Mouse (Mus musculus): ENCODE measurements around the gene Cttnbp2. TPM values are rescaled to one million over a fixed set of nuclear protein-coding genes. Genes with fewer than 3 reads are reported as not detected.

The Cttnbp2 gene
- total RNA-seq, 2 experiments from 2014 or later, result 1.3 to 1.7 TPM

DNA sequence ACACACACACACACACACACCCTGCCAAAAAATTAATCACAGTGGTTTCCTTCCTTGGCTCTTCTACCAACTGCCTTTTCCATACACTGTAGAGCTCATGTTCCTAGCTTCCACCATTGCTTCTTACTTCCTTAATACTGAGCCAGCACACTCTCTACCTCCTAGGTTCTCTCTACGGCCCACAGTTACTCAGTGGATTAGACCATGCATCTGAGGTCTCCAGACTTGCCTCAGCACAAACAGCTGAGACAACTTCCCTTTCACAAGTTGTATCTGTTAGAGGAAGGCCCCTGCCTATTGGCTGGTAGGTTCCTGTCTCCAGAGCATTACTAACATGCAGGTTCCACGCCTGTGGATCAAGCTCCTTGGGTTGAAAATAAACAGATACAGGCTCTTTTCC lies 45.4 kb downstream of the Cttnbp2 start:
- DNase-seq (ENCODE audit: low spot score), result no peak

DNA sequence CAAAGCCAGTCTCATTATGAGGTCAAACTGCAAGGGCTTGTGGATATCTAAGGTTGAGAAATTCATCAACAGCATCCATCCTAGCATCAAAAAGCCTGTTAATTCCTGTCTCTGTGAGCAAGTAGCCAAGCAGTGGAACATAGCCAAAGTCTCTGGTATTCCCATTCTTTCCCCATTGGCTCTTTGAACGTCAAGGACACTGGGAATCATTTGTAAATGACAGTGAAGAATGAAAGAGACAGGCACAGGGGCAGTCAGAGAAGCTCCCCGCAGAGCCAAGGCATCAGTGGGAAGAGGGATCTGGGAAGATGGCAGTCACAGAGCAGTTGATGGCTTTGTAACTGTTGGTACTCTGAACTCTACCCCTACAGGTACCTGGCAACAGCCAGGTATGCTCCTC lies 46.9 kb downstream of the Cttnbp2 start:
- DNase-seq (ENCODE audit: low spot score), result no peak

DNA sequence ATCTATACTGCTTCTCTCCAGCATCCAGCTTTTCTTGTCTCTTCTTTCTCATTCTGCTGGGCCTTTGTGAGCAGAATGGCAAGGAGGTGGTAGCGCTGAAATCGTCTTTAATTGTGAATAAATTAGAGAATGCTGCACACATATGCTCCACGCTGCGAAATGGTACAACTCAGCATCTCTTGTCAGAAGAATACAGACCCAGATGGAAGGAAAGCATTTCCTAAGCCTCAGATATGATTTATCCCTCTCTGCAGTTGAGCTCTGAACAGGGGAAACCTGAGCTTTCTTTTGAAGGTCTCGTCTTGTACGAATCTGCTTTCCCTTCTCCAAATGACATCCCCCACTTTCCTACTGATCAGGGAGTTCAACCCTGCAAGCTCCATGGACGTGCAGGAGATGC lies 48.4 kb downstream of the Cttnbp2 start:
- no peak for DNase-seq (ENCODE audit: low spot score)

DNA sequence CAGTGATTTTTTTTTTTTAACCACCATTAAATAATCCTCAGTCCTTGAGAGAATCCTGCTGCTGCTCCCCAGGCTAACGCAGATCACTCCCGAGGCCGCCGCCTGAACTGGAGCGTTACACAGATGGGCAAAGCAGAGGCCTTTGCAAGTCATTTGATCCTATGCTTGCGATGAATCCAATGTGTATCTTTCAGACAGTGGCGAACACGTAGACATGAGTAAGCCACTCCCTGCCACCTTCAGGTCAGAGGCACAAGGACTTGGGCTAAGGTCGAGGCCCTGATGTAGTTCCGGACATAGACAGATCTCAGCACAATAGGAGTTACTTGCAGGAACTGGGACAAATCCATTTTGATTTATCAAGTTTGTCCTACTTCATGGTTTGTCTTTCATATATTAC lies 49.0 kb downstream of the Cttnbp2 start:
- no peak for DNase-seq (ENCODE audit: low spot score)

DNA sequence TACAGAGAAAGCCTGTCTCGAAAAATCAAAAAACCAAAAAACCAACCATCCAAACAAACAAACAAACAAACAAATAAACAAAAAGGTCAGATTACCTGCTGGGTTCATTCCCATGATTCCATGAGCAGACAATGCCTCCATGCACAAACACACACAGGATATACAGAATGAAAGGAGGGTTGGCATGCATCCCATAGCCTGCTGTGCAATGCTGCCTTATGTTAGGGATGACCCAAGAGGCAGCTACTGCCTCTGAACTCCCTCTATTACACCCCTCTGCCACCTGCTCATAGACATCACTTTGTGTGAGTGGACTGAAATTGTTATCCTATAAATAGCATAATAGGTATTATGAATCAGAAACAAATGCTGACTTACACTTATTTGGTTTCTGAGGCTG lies 55.0 kb downstream of the Cttnbp2 start:
- DNase-seq (ENCODE audit: low spot score), result no peak

DNA sequence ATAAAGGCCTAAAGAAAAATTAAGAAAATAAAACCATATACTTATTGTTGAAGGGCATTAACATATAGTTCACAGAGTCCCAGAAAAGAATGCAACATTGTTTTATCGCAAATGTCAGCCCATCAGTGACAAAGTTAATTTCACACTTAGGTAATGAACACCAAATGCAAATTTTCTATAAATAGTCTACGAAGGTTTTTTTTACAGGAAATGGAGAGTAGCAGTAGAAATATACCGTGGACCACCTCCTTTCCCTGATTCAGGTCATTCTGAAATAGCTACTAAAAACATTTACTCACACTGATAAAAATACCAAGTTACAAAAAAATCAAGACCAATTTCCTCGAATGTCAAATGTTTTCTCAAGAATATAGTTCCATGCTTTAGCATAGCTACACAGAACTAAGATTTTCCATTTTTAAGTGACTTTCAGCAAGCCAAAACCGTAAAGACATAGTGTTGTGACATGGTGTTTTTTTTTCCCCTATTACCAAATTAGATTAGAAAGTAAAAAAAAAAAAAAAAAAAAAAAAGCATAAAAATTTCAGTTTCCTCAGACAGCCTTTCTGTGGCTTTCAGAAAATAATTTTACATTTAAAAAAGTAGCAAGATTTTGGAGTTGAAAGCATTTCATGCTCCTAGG lies 64.0 kb downstream of the Cttnbp2 start:
- DNase-seq (ENCODE audit: low spot score), result no peak

DNA sequence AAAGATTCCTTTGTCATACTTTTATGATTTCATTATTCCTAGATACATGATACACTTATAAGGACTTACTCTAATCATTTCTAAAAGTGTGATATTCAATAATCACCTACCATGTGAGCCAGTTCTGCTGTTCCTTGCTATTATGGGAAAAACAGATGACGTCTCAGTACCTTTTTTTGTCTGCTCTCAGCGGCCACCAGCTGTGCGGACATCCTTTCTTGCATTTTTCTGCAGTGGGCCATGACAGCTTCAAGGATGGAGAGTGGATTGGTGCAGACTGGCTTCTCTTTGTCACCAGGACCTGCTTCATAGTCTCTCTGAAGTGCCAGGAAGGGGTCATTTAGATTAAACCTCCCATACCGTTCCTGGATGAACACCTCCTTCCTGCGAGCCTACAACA lies 66.6 kb downstream of the Cttnbp2 start:
- no peak for DNase-seq (ENCODE audit: low spot score)

DNA sequence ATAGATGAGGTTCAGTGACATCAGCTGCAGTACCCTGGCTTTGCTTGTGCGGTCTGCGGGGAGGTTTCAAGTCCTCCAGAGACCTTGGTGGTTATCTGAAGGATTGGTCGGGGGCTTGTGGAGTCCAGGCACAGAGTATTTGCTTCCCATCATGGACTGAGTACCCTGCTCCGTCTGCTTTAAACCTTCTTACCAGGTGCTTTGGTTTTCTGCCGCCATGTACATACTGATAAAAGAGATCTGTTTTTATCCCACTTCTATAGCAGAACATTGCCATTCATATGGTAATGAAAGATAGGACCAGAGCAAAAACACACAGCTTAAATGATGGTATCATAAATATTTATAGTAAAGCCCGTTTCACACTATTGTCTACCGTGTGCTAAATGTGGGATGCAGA lies 67.7 kb downstream of the Cttnbp2 start:
- no peak for DNase-seq (ENCODE audit: low spot score)

DNA sequence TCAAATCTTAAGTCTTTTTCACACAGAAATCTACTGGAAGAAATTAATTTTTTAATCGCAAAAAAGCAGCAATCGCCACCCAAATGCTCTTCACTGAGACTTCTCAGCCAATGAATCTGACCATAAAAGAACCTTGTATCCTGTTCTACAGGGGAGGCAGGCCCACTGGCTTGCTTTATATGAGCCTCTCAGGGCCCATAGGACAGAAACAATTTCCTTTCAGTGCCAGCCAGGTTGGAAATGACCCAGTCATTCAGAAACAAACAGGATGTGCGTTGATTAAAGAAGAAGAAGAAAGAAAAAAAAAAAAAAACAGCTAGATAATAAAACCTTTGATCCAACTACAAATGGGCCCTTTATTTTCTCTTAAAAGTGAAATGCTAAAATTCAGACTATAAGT lies 68.3 kb downstream of the Cttnbp2 start:
- DNase-seq (ENCODE audit: low spot score), result no peak

DNA sequence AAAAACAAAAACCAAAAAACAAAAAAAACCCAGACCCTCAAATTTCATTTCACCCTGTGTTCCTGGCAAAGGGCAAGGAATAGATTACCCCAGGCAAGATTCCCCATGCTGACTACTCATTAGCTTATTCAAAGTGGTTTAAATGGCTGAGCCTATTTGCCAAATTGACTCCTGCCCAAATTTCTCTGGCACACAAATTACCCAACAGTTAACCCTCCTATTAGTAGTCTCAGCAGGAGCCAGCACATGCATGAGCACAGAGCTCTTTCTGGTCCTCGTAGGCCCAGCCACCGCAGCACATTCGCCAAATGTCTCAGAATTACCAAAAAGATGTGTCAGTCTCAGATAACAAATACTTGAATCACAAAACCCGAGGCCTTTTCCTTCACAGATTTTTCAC lies 68.9 kb downstream of the Cttnbp2 start:
- DNase-seq (ENCODE audit: low spot score), result no peak

DNA sequence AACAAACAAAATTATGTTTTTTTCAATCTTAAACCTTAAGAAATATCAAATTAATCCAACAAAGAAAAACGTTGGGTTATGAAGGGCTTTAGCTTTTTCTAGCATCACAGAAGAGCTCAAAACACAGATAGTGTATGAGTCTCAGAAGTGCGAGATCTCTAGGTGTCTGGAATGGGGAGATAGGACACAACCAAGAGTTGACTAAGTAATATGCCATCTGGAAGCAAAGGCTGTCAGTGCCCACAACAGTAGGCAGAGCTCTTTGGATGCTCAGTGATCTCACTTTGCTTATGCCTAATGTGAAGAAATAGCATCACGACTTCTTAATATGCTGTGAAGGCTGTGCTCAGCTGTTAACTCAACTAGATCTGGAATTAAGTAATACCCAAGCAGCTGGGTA lies 72.3 kb downstream of the Cttnbp2 start:
- DNase-seq (ENCODE audit: low spot score), result no peak

DNA sequence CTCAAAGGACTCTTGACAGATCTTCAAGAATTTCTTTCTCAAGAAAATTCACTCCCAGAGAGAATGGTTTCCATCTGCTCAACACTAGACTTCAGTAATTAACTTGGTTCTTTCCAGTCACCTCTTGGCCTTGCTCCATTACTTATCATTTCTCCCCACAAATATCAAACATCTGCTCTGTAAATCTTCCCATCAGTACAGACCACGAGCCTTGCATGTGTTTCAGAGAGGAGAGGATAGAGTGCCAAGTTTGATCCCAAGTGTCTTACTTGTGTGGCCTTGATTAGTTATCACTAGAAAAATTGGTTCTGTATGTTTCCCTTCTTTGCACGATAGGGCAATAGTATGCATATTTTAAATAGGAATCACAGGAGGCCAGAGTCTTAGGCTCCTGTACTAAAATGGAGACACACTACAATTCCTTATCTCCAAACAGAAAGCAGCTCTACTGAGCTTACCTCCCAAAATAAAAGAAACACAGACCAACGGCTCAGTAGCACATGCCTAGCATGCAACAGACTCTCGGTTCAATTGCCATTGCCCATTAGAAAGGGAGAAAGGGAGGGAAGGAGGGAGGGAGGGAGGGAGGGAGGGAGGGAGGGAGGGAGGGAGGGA lies 73.6 kb downstream of the Cttnbp2 start:
- DNase-seq (ENCODE audit: low spot score), result no peak

DNA sequence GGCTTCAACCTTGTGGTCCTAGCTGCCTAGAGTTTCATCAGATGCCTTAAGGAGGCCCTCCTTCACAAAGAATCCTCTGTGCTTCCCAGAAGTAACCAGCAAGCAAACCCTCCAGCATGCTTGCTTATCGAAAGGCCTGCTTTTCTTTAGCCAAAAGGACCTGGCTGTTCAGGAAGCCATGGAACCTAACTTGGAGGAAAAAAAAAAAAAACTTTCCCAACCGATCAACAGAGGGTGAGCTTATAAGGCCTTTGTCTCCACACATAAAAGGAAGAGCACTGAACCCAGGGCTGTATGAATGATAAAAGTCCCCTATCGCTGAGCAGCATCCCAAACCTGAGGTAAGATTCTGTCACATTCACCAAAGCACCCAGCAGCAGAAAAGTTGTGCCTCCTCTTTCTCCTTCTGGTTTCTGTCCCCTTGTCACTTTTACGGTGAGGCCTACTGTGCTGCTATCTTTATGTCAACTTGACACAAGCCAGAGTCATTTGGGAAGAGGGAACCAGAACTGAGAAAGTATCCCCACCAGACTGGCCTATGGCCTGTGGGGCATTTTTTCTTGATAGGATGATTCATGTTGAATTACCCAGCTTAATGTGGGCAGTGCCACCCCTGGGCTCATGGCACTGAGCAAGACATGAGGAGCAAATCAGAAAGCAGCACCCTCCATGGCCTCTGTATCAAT lies 78.4 kb downstream of the Cttnbp2 start:
- DNase-seq (ENCODE audit: low spot score), result no peak

DNA sequence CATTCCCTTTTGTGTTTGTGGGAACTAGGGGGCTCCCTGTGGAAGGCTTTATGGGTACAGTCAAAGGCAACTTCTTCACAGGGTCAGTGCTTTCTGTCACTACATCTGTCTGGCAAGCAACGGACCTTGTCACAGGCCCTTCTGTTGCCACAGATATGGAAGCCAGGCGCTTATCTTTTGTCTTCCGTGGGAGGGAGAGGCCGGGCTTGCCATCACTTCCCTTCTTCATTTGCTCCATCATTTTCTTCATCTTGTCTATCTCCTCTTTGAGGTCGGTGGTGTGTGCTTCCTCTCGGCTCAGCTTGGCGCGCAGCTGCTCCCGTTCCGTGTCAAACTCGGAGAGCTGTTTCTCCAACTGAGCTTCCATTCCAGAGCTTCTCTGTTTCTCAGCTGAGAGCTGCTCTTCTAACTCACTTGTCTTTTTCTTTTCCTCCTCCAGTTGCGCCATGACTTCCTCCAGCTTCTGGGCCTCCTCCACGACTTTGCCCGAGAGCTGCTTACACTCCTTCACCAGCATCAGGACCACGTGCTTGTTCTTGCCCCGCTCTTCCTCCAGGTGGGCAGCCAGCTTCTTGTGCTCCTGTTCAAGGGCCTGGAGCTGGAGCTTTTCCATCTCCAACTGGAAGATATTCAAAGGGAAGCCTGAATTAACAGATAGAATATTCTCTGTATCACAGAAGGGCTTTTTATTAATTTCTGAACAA lies 79.7 kb downstream of the Cttnbp2 start:
- no peak for DNase-seq (ENCODE audit: low spot score)

DNA sequence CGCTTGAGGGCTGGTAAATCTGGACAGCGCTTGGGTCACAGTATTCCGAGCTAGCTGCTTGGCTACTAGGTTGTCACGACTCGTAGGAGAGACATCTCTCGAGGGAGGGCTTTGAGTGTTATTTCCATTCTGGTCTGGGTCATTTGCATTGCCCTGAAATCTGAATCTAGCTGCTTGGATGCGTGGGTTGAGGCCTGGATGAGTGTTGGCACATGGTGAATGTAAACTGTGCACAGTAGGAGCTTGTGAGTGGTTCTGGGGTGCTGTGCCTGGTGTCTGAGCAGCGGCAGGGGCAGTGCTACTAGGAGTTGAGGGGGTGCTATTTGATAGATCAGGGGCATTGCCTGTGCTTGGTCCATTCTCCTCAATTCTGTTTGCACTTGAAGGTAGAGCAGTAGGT lies 80.3 kb downstream of the Cttnbp2 start:
- no peak for DNase-seq (ENCODE audit: low spot score)

DNA sequence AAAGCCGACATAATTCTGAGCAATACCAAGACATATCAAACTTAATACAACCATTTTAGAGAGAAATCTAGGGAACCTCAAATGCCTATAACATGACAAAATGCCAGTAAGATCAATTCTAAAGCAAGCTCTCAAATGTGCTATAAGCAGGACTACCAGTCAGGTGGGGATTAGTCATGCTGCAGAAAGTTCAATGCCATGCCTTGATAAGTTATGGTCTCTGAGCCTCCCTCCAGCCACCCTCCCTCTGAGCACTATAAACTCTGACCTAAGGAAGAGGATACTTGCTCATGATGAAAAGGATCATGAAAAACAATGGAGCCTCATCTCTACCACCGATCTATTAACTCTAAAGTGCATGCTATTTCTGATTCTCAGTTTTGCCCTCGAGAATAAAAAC lies 82.3 kb downstream of the Cttnbp2 start:
- DNase-seq (ENCODE audit: low spot score), result no peak

DNA sequence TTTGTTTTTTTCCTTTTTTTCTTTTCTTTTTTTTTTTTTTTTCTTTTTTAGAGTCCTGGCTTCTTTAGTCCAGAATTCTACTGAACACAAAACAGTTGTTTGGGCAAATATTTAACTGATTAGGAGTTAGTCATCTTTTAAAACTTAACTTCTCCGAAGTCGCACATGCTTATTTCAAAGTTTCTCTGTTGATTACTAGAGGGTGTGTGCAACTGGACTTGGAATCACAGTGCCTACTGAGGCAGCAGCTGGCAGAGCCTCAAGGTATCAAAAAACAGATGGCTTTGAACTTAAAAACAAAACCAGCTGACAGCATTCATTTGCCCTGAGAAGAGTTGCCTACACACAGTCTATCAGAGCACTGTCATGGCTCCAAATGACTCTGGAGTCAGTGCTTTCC lies 82.8 kb downstream of the Cttnbp2 start:
- DNase-seq (ENCODE audit: low spot score), result no peak

DNA sequence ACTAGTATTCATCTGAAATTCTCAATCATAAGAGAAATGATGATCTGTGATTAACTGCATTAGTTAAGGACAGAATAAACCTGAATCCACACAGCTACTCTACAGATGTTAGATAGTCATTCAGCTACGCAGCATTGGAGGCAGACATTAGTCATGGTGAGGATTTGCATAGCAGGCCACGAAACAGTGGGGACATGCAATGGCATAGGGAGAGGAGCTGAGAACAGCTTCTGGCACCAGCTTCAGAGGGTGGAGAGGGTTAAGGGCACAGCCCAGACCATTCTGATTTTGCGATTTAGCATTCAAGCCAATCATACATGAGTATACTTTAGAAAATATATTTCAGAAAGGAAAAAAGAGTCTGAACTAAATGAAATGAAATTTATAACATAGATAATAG lies 84.6 kb downstream of the Cttnbp2 start:
- no peak for DNase-seq (ENCODE audit: low spot score)

DNA sequence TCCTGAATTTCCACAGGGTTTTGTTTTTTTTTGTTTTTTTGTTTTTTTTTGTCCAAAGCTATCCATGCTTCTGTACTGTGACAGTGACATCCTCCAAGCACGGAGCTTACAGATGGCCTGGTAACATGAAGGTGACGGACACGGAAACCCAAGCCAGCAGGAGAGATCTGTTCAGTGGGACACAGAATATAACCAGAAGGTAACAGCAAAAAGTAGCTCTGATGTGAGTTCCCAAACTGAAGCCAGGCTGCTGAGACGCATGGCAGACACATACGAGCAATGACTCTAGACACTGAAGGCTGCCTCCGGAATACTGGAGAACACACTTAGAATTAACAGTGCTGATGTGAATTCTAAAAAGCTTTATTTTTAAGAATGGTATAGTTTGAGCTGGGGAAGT lies 89.8 kb downstream of the Cttnbp2 start:
- DNase-seq (ENCODE audit: low spot score), result no peak

DNA sequence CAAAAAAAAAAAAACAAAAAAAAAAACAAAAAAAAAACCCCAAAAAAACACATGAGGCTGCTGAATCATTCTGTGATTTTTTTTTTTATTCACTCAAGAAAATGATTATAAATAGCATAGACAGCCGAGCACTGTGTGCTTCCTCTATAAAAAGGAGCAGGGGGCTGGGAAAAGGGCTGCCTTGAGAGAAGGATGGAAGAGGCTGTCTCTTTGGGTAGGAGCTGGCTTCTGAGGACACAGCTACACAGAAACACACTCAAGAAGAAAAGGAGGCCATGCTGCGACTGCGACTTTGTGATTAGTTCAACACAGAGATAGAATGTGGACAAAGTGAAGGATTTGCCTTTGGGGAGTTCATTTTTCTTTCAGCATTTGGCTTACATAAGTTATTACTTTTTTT lies 90.3 kb downstream of the Cttnbp2 start:
- DNase-seq (ENCODE audit: low spot score), result no peak

DNA sequence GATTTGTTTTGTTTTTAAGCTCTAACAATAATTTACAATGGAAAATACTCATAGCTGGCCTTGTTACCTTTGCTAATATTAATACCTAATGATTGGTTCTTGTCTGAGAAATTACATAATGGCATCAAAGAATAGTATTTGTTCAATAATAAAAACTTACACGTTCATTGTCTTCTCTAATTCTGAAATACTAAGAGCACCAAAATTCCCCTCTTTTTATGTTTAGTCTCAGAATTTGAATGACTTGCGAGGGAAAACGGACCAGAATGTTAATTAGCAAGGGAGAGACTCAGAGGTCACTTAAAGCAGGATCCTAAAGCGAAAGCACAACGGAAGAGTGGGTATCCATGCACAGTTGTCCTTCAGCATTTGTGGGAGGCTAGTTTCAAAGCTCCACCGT lies 91.5 kb downstream of the Cttnbp2 start:
- DNase-seq (ENCODE audit: low spot score), result no peak

DNA sequence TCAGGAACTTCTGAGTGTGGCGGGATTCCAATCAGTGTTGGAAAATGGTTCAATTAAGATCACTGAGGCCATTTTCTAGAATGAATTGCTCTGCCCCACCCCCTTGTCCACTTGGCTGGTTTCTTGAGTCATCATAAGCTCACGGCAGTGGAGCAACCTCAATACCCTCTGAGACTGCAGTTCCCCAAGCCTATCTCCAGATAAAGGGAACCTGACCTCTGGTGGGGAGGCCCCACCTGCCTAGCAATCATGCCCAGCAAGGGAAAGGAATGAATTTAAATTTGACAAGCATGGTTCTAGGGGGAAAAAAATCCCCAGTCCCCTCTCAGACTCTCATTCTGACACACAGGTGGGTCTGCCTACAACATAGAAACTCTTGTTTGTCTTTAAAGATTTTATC lies 93.1 kb downstream of the Cttnbp2 start:
- no peak for DNase-seq (ENCODE audit: low spot score)

DNA sequence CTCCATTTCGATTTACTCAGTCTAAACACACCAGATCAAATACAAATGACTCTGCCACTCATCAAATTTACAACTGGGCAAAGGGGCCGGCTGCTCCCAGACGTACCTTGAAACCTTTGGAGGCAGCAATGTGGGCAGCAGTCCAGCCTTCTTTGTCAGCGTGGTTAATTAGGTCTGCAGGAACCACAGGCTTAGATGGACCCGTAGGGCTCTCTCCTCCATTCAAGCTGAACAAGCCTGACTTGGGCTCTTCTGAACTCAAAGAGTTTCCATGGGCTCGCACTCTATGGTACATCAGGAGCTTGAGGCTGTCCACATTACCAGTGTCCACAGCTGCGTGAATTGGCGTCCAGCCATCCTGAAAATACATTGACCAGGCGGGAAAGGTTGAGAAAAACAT lies 94.0 kb downstream of the Cttnbp2 start:
- no peak for DNase-seq (ENCODE audit: low spot score)

Measured in gastrocnemius, adult 18-20 months (tissue).